Mouse (Mus musculus) erythroblast, embryonic 14.5 days (primary cell): ENCODE measurements around the gene Gstt2.

ENCODE experiments used
- GATA1 ChIP-seq: IDR thresholded peaks from 2 replicates; pipeline ENCODE4 v1.6.1; 2012; ENCODE audit warnings: low read length, inconsistent platforms, mixed read lengths
- TAL1 ChIP-seq: IDR thresholded peaks from 3 replicates; pipeline ENCODE4 v1.6.1; 2012; ENCODE audit warnings: low read length, inconsistent platforms, mixed read lengths

GRCm38 (mm10) chr10:75857598-75857997, 20.4 kb upstream of the Gstt2 start:
- TF ChIP-seq TAL1: no peak
- no peak for TF ChIP-seq GATA1
